Mouse (Mus musculus) embryonic facial prominence, embryonic 11.5 days (tissue): ENCODE results near the gene Nav2. TPM values are rescaled to one million over a fixed set of nuclear protein-coding genes. Genes with fewer than 3 reads are reported as not detected.

Experiments used
- ATAC-seq: fragments of 200-750 bp; cut with Nextera tagmentation; replicated peaks from 2 replicates; pipeline ENCODE4 v1.8.0; 2017; ENCODE audit warnings: low read depth; ENCODE audit not compliant: insufficient number of reproducible peaks, low FRiP score, low TSS enrichment
- DNase-seq: peaks from one replicate; pipeline ENCODE4 v3.0.0-alpha.2; 2015; ENCODE audit warnings: low spot score
- H3K27ac ChIP-seq: fragments of 300-500 bp; sonication (generic); replicated peaks from 2 replicates; pipeline ENCODE4 v1.5.1; 2014; ENCODE audit warnings: mild to moderate bottlenecking, low read depth, low read length, control low read depth
- H3K27me3 ChIP-seq: fragments of 300-500 bp; sonication (generic); 2 replicates; pipeline ENCODE4 v1.6.1; 2014; ENCODE audit warnings: mild to moderate bottlenecking, low read length, moderate library complexity, mixed read lengths; ENCODE audit not compliant: control insufficient read depth, insufficient read depth
- H3K36me3 ChIP-seq: fragments of 300-500 bp; sonication (generic); replicated peaks from 2 replicates; pipeline ENCODE4 v1.6.1; 2014; ENCODE audit warnings: low read depth, mild to moderate bottlenecking, low read length, moderate library complexity, mixed read lengths; ENCODE audit not compliant: control insufficient read depth, insufficient read depth
- H3K4me1 ChIP-seq: fragments of 300-500 bp; sonication (generic); 2 replicates; pipeline ENCODE4 v1.6.1; 2014; ENCODE audit warnings: low read length, mixed read lengths; ENCODE audit not compliant: control insufficient read depth, insufficient read depth
- H3K4me2 ChIP-seq: fragments of 300-500 bp; sonication (generic); 2 replicates; pipeline ENCODE4 v1.6.1; 2014; ENCODE audit warnings: low read depth, mild to moderate bottlenecking, control low read depth, low read length, moderate library complexity
- H3K4me3 ChIP-seq: fragments of 300-500 bp; sonication (generic); 2 replicates; pipeline ENCODE4 v1.5.1; 2014; ENCODE audit warnings: low read depth, low read length, control low read depth
- H3K9ac ChIP-seq: fragments of 300-500 bp; sonication (generic); replicated peaks from 2 replicates; pipeline ENCODE4 v1.6.1; 2014; ENCODE audit warnings: mild to moderate bottlenecking, control low read depth, low read length
- H3K9me3 ChIP-seq: fragments of 300-500 bp; sonication (generic); replicated peaks from 2 replicates; pipeline ENCODE4 v1.6.1; 2016; ENCODE audit warnings: mild to moderate bottlenecking, low read length, inconsistent platforms, mixed read lengths; ENCODE audit not compliant: control insufficient read depth
- WGBS: fragments of 180-500 bp; shearing (Covaris S2); extraction: QIAGEN DNeasy Blood & Tissue Kit; methylation state at CpG from one replicate; pipeline ENCODE4 v1.1.7; 2014; 5-methylcytosine and 5-hydroxymethylcytosine counted together
- polyA plus RNA-seq: library from polyadenylated mRNA; unstranded; fragments of >200 nt; fragmentation: Nextera tagmentation; extraction: Ambion mirVana; gene quantifications from 2 replicates; pipeline ENCODE4 v1.2.1, GENCODE M21; 2014

The Nav2 gene
- polyA plus RNA-seq, 1 experiment from 2014 or later = 7.3 TPM

DNA sequence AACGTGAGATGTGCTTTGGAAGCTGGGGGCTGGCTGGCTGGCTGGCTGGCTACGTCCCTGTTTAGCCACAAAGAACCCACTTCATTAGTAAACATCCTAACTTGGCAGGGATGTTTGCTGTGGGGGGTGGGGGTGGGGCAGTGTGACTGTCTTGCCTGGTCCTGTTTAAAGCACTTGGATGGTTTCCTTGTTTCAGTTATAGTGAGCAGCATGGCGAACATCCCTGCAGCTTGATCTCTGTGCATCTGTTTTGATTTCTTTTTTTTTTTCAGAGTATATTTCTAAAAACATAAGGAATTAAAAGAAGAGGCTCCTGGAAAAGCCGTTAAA, 791 bp downstream of the Nav2 start:
- Histone ChIP-seq H3K9me3 (no peaks in the 10 kb centered on the region), H3K4me1 (no peaks in the 10 kb centered on the region), H3K4me3 (no peak overlapping the region), H3K27ac (no peak overlapping the region), H3K36me3 (no peaks in the 10 kb centered on the region), H3K4me2 (no peak overlapping the region), H3K9ac (no peak overlapping the region), H3K27me3 (no peaks in the 10 kb centered on the region)
- 53% methylated on average over 4 of the region's 4 CpGs for WGBS
- DNase-seq = no peak
- ATAC-seq = no peak

DNA sequence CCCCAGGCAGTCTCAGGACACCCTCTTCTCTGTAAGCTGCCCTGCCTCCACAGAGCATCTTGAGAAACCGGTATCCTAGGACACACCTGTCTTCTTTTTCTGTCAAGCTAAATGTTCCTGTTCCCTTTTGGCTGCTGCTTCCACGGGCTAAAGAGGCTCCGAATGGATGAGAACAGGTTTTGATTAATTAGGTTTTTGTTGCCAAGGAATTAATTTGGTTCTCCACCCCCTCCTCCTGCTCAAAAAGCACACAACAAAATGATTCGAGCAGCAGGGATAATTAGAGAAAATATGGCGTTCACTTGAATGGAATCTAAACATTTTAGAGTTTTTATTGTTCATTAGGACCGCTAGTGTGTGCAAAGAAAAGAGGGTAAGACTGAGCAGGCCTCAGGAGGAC, 1.8 kb downstream of the Nav2 start:
- Histone ChIP-seq H3K4me1 (no peaks in the 10 kb centered on the region; the same call in 1 of the 2 replicates), H3K27me3 (no peaks in the 10 kb centered on the region), H3K36me3 (no peaks in the 10 kb centered on the region), H3K9me3 (no peaks in the 10 kb centered on the region), H3K9ac (no peak overlapping the region), H3K4me2 (no peak overlapping the region), H3K27ac (no peak overlapping the region), H3K4me3 (no peak overlapping the region)
- 79% methylated on average over 6 of the region's 6 CpGs for WGBS
- ATAC-seq (no peak), DNase-seq (no peak)

DNA sequence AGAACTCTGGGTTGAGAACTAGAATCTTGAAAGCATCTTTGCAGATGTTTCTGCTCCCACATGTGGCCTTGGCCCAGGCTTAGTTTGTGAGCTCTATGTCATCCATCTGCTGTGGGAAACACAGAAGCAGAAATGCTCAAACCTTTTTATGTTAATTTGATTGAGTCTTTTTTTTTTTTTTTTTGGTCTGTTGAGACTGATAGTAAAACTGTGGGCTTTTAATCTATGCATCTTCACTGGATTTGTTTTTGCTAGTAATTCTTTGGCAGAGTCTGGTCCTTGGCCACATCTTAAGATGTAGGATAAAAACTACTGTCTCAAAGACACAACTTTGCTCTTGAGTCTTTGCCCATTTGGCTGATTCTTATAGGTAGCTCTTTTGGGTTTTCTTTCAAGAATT, 2.6 kb downstream of the Nav2 start:
- no peak for ATAC-seq
- no peak for DNase-seq
- H3K36me3 ChIP-seq = no peaks in the 10 kb centered on the region
- H3K9me3 ChIP-seq = no peaks in the 10 kb centered on the region
- H3K4me3 ChIP-seq = no peak overlapping the region
- H3K4me2 ChIP-seq = no peak overlapping the region
- no peaks in the 10 kb centered on the region for H3K27me3 ChIP-seq
- no peak overlapping the region for H3K9ac ChIP-seq
- no peak overlapping the region for H3K27ac ChIP-seq
- H3K4me1 ChIP-seq = no peaks in the 10 kb centered on the region; the same call in 1 of the 2 replicates

DNA sequence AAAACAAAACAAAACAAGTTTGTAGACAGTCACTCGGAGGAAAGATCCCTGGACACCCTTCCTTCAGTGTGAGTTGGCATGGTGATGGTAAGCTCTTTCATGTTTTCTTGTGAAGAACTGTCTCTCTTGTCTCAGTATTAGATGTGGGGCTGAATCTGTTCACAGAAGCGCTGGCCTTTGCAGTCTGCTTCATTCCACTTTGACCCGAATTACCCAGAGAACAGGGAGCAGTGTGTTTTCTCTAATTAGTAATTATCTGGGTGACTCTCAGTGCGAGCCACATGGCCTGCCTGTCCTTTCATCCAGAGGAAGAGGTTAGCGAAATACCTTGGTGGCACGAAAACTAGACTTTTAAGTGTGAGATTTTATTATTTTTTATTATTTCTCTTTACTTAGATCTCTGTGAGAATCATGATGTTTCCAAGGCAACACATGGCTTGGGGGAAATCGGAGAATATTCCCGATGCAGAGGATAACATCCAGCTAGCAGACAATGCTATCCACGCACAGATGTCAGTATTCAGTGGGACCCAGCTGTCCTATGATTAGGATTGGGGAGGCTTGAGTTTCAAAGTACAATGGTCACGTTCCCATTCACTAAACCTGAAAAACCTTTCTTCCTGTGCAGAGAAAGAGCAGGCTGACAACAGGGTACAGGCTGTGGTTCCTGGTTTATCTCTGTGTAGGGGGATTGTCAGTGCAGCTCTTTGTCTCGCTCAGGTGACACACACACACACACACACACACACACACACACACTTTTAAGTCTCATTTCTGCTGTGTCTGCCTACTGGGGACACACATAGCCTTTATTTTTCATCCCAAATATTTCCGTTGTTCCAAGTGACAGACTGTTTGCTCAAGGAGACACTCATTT, 6.4 kb downstream of the Nav2 start:
- no peak overlapping the region for H3K4me3 ChIP-seq
- 39% methylated on average over 12 of the region's 12 CpGs for WGBS
- H3K4me1 ChIP-seq = no peaks in the 10 kb centered on the region; the same call in 1 of the 2 replicates
- H3K27ac ChIP-seq = no peak overlapping the region
- no peak overlapping the region for H3K9ac ChIP-seq
- no peak for DNase-seq
- no peak for ATAC-seq
- H3K4me2 ChIP-seq = no peak overlapping the region
- no peaks in the 10 kb centered on the region for H3K9me3 ChIP-seq
- no peaks in the 10 kb centered on the region for H3K36me3 ChIP-seq
- no peaks in the 10 kb centered on the region for H3K27me3 ChIP-seq

DNA sequence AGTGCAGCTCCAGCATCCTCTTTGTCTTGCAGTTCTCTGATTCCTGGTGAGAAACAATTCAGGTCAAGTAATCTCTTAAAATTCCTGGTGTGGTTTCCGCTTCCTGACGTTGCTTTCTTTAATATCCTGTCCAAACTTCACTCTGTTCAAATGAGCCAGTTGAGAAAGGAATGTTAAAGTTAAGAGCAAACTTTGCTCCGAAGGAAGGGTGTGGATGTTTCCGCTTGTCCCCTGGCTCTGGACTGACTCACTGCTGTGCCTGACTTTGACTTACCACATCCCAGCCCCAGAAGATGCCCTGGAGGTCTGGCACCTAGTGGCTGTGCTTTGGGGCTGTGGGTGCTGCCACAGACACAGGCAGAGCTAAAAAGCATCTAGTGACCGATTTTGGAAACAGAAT, 8.9 kb downstream of the Nav2 start:
- Histone ChIP-seq H3K9ac (no peak overlapping the region), H3K9me3 (no peaks in the 10 kb centered on the region), H3K4me1 (no peaks in the 10 kb centered on the region; the same call in 1 of the 2 replicates), H3K27me3 (no peaks in the 10 kb centered on the region), H3K4me2 (no peak overlapping the region), H3K36me3 (no peaks in the 10 kb centered on the region), H3K4me3 (no peak overlapping the region), H3K27ac (no peak overlapping the region)
- ATAC-seq = no peak
- no peak for DNase-seq
- 20% methylated on average over 5 of the region's 5 CpGs for WGBS

DNA sequence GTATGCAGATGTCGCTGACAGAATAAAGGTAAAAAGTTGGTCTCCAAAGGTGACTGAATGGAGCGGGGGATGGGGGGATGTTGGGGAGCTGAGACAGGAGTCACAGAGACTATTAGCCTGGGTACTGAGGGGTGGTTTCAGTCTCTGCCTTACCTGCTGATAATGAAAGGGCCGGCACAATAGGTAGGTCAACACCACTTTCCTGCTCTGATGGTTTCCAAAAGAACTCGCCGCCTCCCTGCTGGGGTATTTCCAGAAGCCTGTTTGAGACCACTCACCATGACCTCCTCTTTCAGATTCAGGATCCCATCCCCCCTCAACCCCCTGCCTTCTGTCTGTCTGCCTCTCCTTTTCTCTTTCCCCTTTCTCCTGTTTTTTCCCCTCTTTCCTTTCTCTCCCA, 9.5 kb downstream of the Nav2 start:
- Histone ChIP-seq H3K4me3 (no peak overlapping the region), H3K27me3 (no peaks in the 10 kb centered on the region), H3K9me3 (no peaks in the 10 kb centered on the region), H3K4me1 (no peaks in the 10 kb centered on the region; the same call in 1 of the 2 replicates), H3K9ac (no peak overlapping the region), H3K36me3 (no peaks in the 10 kb centered on the region), H3K27ac (no peak overlapping the region), H3K4me2 (no peak overlapping the region)
- DNase-seq = no peak
- 5% methylated on average over 5 of the region's 5 CpGs for WGBS
- ATAC-seq = no peak

DNA sequence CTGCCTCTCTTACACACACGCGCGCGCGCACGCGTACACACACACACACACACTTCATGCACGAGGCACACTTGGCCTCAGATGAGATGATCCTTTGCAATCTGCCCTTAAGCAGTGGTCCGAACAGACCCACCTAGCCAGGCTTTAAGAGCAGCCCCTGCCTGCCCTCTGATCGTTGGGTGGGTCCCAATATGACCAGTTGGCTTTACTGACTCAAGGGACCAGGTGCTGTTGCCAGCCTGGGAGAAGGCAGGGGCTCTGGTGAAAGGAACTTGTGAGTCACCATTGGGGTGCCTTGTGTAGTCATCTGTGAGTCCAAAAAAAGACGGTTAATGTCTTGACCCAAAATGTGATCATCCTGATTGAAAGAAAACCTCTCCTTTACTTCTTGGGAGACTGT, 9.9 kb downstream of the Nav2 start:
- ATAC-seq (no peak), DNase-seq (no peak)
- no peak overlapping the region for H3K9ac ChIP-seq
- no peak overlapping the region for H3K27ac ChIP-seq
- H3K9me3 ChIP-seq = no peaks in the 10 kb centered on the region
- 24% methylated on average over 11 of the region's 11 CpGs for WGBS
- no peaks in the 10 kb centered on the region for H3K27me3 ChIP-seq
- H3K4me2 ChIP-seq = no peak overlapping the region
- no peaks in the 10 kb centered on the region for H3K36me3 ChIP-seq
- no peak overlapping the region for H3K4me3 ChIP-seq
- H3K4me1 ChIP-seq = no peaks in the 10 kb centered on the region; the same call in 1 of the 2 replicates

DNA sequence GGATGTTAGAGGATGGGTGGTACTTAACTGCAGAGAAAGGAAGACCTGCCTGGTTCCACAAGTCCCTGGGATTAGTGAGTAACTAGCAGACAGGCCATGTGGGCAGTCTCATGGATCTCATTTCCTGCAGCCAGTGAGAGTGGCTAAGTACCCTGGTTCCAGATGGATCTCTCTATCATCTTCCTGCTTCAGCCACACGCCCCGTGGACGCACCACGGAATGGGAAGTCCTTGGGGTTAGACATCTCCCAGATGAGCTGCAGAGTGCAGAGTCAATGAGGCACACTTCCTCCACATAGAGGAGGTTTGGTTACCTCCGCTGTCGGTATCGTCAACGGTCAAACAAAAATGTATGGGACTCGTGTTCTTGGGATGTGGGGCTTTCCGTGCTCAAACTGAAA, 15.1 kb downstream of the Nav2 start:
- Histone ChIP-seq H3K9ac (no peak overlapping the region), H3K4me1 (no peaks in the 10 kb centered on the region), H3K27ac (no peak overlapping the region), H3K4me3 (no peak overlapping the region), H3K4me2 (no peak overlapping the region), H3K9me3 (no peaks in the 10 kb centered on the region), H3K36me3 (no peaks in the 10 kb centered on the region), H3K27me3 (no peaks in the 10 kb centered on the region)
- 72% methylated on average over 10 of the region's 10 CpGs for WGBS
- no peak for ATAC-seq
- DNase-seq = no peak
